9 mouse cellular contexts compared by ENCODE assay signal in the genomic region with DNA sequence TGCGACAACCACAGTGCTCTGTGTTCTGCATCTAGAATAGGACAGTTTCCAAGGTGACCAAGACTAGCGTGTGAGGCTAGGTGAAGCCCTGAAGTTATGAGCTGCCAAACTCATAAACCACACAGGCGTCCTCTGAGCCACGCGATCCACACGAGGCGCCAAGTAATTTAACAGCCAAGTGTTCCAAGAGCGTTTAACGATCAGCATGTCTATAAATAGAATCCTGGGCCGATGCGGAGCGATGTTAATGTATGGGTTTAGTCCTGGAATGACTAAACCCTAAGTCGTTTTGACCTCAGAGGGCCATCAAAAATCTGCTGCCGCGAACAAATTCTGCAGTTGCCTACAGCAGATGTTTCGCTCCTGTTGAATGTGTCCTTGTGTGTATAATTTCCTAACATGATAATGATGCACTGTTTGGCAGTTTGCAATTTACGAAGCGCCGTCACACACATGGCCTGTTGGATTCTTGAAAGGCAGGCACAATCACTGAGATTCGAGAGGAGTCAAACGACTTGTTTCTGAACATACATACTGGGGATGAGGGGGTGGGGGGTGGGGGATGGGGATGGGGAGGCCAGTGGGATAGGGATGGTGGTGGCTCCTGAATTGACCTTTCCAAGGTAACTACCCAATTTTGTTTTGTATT. TPM values are rescaled to one million over a fixed set of nuclear protein-coding genes. Genes with fewer than 3 reads are reported as not detected.
DNase-seq lines count a peak whose midpoint lies in the region; ATAC-seq and TF ChIP-seq lines count a peak whose summit lies in the region.
"Had no signal": no experiment of that assay in that cellular context is flagged by ENCODE, and none has a peak within 500 bp of the region (broad histone marks: within the 10 kb centered on the region; RNA-seq: fewer than 3 reads in every experiment).

No protein-coding gene starts in this region.

- no peaks in the 10 kb centered on the region for H3K79me2 ChIP-seq in CH12.LX (replicated peaks; ENCODE audit: control insufficient read depth, extremely low read depth, insufficient read depth, poor library complexity, severe bottlenecking)

- H3K4me3 ChIP-seq in hindbrain, embryonic 14.5 days (replicated peaks; ENCODE audit: low read length), result no peak overlapping the region
- no peak overlapping the region for H3K4me3 ChIP-seq in hindbrain, embryonic 12.5 days
- no peak overlapping the region for H3K4me3 ChIP-seq in CH12.LX (replicated peaks in 1 of 3; ENCODE audit: low read depth in 2 of 3, low read length in 2 of 3, poor library complexity in 1 of 3)
- H3K4me3 ChIP-seq in liver, embryonic 11.5 days (ENCODE audit: low read depth, low read length), result no peak overlapping the region

- no peaks in the 10 kb centered on the region for H3K27me3 ChIP-seq in hindbrain, embryonic 14.5 days (ENCODE audit: control insufficient read depth, insufficient read depth, low read length)
- H3K27me3 ChIP-seq in hindbrain, embryonic 12.5 days, result no peaks in the 10 kb centered on the region
- H3K27me3 ChIP-seq in CH12.LX (replicated peaks), result no peaks in the 10 kb centered on the region
- H3K27me3 ChIP-seq in liver, embryonic 11.5 days (replicated peaks; ENCODE audit: control insufficient read depth, insufficient read depth, low read length), result no peaks in the 10 kb centered on the region

- in situ Hi-C loops in CH12.LX (cut with MboI; ENCODE audit: low pct_ligation_motif_present, low pct_unique_long_range_greater_than_20kb, low sequenced_read_pairs), result no loop called here

- DNase-seq in hindbrain, embryonic 14.5 days (ENCODE audit: low spot score), result no peak
- no peak for DNase-seq in CH12.LX (ENCODE audit: extremely low read depth)
- DNase-seq in heart, adult 9 months (ENCODE audit: low spot score in 2 of 2), result peak; percentile 17 to 56
- peak; percentile 14 for DNase-seq in layer of hippocampus, adult 9-11 months
- DNase-seq in adrenal gland, adult 8-10 months, result no peak
- DNase-seq in liver, embryonic 11.5 days (ENCODE audit: low spot score), result no peak
- DNase-seq in thymus, postnatal 0 days (ENCODE audit: low spot score), result no peak
- DNase-seq: lung, postnatal 10 days had no signal

- TF ChIP-seq EP300 in CH12.LX (IDR thresholded peaks at IDR 0.05; ENCODE audit: low read length), result 0 out of 2 replicates have a peak, but pooled peaks have one; percentile 22

- no peak overlapping the region for H3K9ac ChIP-seq in hindbrain, embryonic 14.5 days
- no peak overlapping the region for H3K9ac ChIP-seq in hindbrain, embryonic 12.5 days
- no peak overlapping the region for H3K9ac ChIP-seq in CH12.LX (ENCODE audit: insufficient read depth, low read depth)
- H3K9ac ChIP-seq in liver, embryonic 11.5 days (ENCODE audit: low read depth, low read length), result no peak overlapping the region

- no peak overlapping the region for H3K4me2 ChIP-seq in hindbrain, embryonic 14.5 days (replicated peaks)
- H3K4me2 ChIP-seq in hindbrain, embryonic 12.5 days (replicated peaks), result no peak overlapping the region
- peak overlapping the region; percentile 58; the same call in 1 of the 2 replicates for H3K4me2 ChIP-seq in CH12.LX (ENCODE audit: insufficient read depth, low read depth, poor library complexity, severe bottlenecking)
- H3K4me2 ChIP-seq in liver, embryonic 11.5 days, result no peak overlapping the region

- 0 out of 2 replicates have a peak, but pooled peaks cover 4% of the 10 kb centered on the region for H3K4me1 ChIP-seq in hindbrain, embryonic 14.5 days (replicated peaks; ENCODE audit: control insufficient read depth, insufficient read depth, low read length)
- no peaks in the 10 kb centered on the region for H3K4me1 ChIP-seq in hindbrain, embryonic 12.5 days
- H3K4me1 ChIP-seq in CH12.LX (ENCODE audit: control insufficient read depth in 1 of 2, insufficient read depth in 2 of 2), result peaks cover 0 to 2% of the 10 kb centered on the region in 2 experiments; a peak in 1 of 4 replicates
- H3K4me1 ChIP-seq in liver, embryonic 11.5 days (replicated peaks; ENCODE audit: control insufficient read depth, insufficient read depth, low read length), result no peaks in the 10 kb centered on the region

- no peaks in the 10 kb centered on the region for H3K36me3 ChIP-seq in hindbrain, embryonic 14.5 days (replicated peaks; ENCODE audit: control insufficient read depth, insufficient read depth)
- no peaks in the 10 kb centered on the region for H3K36me3 ChIP-seq in hindbrain, embryonic 12.5 days
- H3K36me3 ChIP-seq in CH12.LX (replicated peaks in 1 of 2; ENCODE audit: control insufficient read depth in 1 of 2, insufficient read depth in 1 of 2, low read length in 1 of 2), result no peaks in the 10 kb centered on the region
- H3K36me3 ChIP-seq in liver, embryonic 11.5 days (ENCODE audit: control insufficient read depth, insufficient read depth, low read length), result no peaks in the 10 kb centered on the region

- TF ChIP-seq POLR2A in CH12.LX (IDR thresholded peaks at IDR 0.05; ENCODE audit: low read depth, low read length), result no peak

- peak; percentile 31; the same call in 1 of the 2 replicates for ATAC-seq in hindbrain, embryonic 14.5 days (ENCODE audit: low FRiP score)
- no peak for ATAC-seq in hindbrain, embryonic 12.5 days (ENCODE audit: low FRiP score)
- ATAC-seq in liver, embryonic 11.5 days (replicated peaks; ENCODE audit: low FRiP score), result no peak

- no peak overlapping the region; the same call in 1 of the 2 replicates for H3K27ac ChIP-seq in hindbrain, embryonic 14.5 days
- H3K27ac ChIP-seq in hindbrain, embryonic 12.5 days, result no peak overlapping the region
- H3K27ac ChIP-seq in CH12.LX (ENCODE audit: insufficient read depth, low read depth), result no peak overlapping the region
- H3K27ac ChIP-seq in liver, embryonic 11.5 days (ENCODE audit: low read depth, low read length), result no peak overlapping the region

- no peak for TF ChIP-seq CTCF in CH12.LX (conservative IDR thresholded peaks at IDR 0.05 in 1 of 2, IDR thresholded peaks at IDR 0.05 in 1 of 2; ENCODE audit: low read depth in 2 of 2, low read length in 2 of 2)

- H3K9me3 ChIP-seq in hindbrain, embryonic 14.5 days (ENCODE audit: control insufficient read depth, low read length), result no peaks in the 10 kb centered on the region
- H3K9me3 ChIP-seq in hindbrain, embryonic 12.5 days (replicated peaks), result 0 out of 2 replicates have a peak, but pooled peaks cover 7% of the 10 kb centered on the region
- H3K9me3 ChIP-seq in CH12.LX (replicated peaks; ENCODE audit: low read length), result peaks cover 9% of the 10 kb centered on the region
- peaks cover 5% of the 10 kb centered on the region; the same call in 1 of the 2 replicates for H3K9me3 ChIP-seq in liver, embryonic 11.5 days (ENCODE audit: control insufficient read depth, low read length)

- dilution Hi-C loops in CH12.LX (cut with MboI; ENCODE audit: extremely low pct_ligation_motif_present, extremely low pct_unique_long_range_greater_than_20kb, low sequenced_read_pairs), result no loop called here

- no peak for TF ChIP-seq RAD21 in CH12.LX (IDR thresholded peaks at IDR 0.05; ENCODE audit: low read depth, low read length)

- WGBS in hindbrain, embryonic 14.5 days, result 67% methylated on average over 21 of the region's 21 CpGs
- 81% methylated on average over 21 of the region's 21 CpGs for WGBS in hindbrain, embryonic 12.5 days
- WGBS in liver, embryonic 11.5 days, result 84% methylated on average over 21 of the region's 21 CpGs

TF ChIP-seq in CH12.LX, 34 proteins besides CTCF, POLR2A, EP300 and RAD21:
- no peak for TF ChIP-seq PAX5 (IDR thresholded peaks at IDR 0.05; ENCODE audit: low read length)
- peak; percentile 15; the same call in 1 of the 2 replicates for TF ChIP-seq ETS1 (conservative IDR thresholded peaks at IDR 0.05; ENCODE audit: low read depth, low read length)
- TF ChIP-seq MAX (IDR thresholded peaks at IDR 0.05; ENCODE audit: low read length), result peak; percentile 44; the same call in 1 of the 2 replicates
- TF ChIP-seq JUND (conservative IDR thresholded peaks at IDR 0.05; ENCODE audit: low read depth, low read length), result peak; percentile 83
- TF ChIP-seq TBP (conservative IDR thresholded peaks at IDR 0.05; ENCODE audit: low read depth, low read length), result no peak
- TF ChIP-seq MEF2A (IDR thresholded peaks at IDR 0.05; ENCODE audit: borderline replicate concordance, low read depth, low read length), result peak; percentile 85
- peak; percentile 68 for TF ChIP-seq IRF4 (IDR thresholded peaks at IDR 0.05; ENCODE audit: low read depth, low read length)
- no peak for TF ChIP-seq ZKSCAN1 (IDR thresholded peaks at IDR 0.05; ENCODE audit: borderline replicate concordance, low read depth, low read length)
- peak; percentile 38; the same call in 1 of the 2 replicates for TF ChIP-seq MXI1 (IDR thresholded peaks at IDR 0.05; ENCODE audit: low read depth, low read length)
- TF ChIP-seq BHLHE40 (IDR thresholded peaks at IDR 0.05; ENCODE audit: low read depth, low read length), result peak; percentile 69

RNA-seq across cellular contexts. Expression of a gene that starts 33.0 kb away (rescaled TPM):
- polyA plus RNA-seq in hindbrain, embryonic 14.5 days (2014; fragmentation: Nextera tagmentation; extraction: Ambion mirVana), result 62.4 and 76.0 TPM in 2 replicates
- polyA plus RNA-seq in hindbrain, embryonic 12.5 days (2016; fragmentation: Nextera tagmentation; extraction: Ambion mirVana), result 101 and 110 TPM in 2 replicates
- total RNA-seq in CH12.LX (2012; rRNA removed) (189 and 263 TPM in 2 replicates), CH12.LX (2014; rRNA removed) (281 and 312 TPM in 2 replicates)
- polyA plus RNA-seq in CH12.LX (2012; ENCODE audit: insufficient read length, low read depth), result 341 and 343 TPM in 2 replicates
- total RNA-seq in adrenal gland, adult 8-10 months (2022), result 100 to 1,000 TPM; 105 to 240 (median 171) TPM
- polyA plus RNA-seq in liver, embryonic 11.5 days (2014; fragmentation: Nextera tagmentation; extraction: Ambion mirVana), result 123 and 137 TPM in 2 replicates
- polyA plus RNA-seq in thymus, postnatal 0 days (2015; fragmentation: Nextera tagmentation; extraction: Ambion mirVana), result 129 TPM in 2 replicates

Comparison
In these comparisons a context has a peak if more than half of its experiments do, and no peak if none do; other contexts are left out.
1. DNase-seq: peak in heart, adult 9 months (2 of 2) and layer of hippocampus, adult 9-11 months (single experiment); none in hindbrain, embryonic 14.5 days (single experiment), CH12.LX (single experiment), adrenal gland, adult 8-10 months (single experiment), liver, embryonic 11.5 days (single experiment) and thymus, postnatal 0 days (single experiment).